Mouse (Mus musculus) thymus, adult 2 months (tissue): ENCODE measurements around the gene Rbfox2. TPM values are rescaled to one million over a fixed set of nuclear protein-coding genes. Genes with fewer than 3 reads are reported as not detected.

Experiments
- DNase-seq: peaks from one replicate; pipeline ENCODE4 v3.0.0; 2021
- H3K27ac ChIP-seq: fragments of 200-500 bp; 2 replicates; pipeline ENCODE4 v1.5.1; 2012; ENCODE audit warnings: low read length, control low read depth; ENCODE audit not compliant: control insufficient read depth, insufficient read depth
- H3K27me3 ChIP-seq: fragments of 200-500 bp; 2 replicates; pipeline ENCODE4 v1.6.1; 2012; ENCODE audit warnings: mild to moderate bottlenecking, low read length, moderate library complexity, mixed read lengths; ENCODE audit not compliant: control insufficient read depth, insufficient read depth
- H3K36me3 ChIP-seq: fragments of 200-500 bp; 2 replicates; pipeline ENCODE4 v1.6.1; 2012; ENCODE audit warnings: mild to moderate bottlenecking, low read length, moderate library complexity; ENCODE audit not compliant: control insufficient read depth, insufficient read depth
- H3K4me1 ChIP-seq: fragments of 200-500 bp; replicated peaks from 2 replicates; pipeline ENCODE4 v1.6.1; 2012; ENCODE audit warnings: low read length; ENCODE audit not compliant: control insufficient read depth, insufficient read depth
- H3K4me3 ChIP-seq: fragments of 200-500 bp; 2 replicates; pipeline ENCODE4 v1.5.1; 2012; ENCODE audit warnings: mild to moderate bottlenecking, low read length, control low read depth, moderate library complexity; ENCODE audit not compliant: control insufficient read depth, insufficient read depth
- CTCF ChIP-seq: fragments of 200-500 bp; IDR thresholded peaks from 2 replicates; pipeline ENCODE4 v1.5.1; 2012; ENCODE audit warnings: mild to moderate bottlenecking, control low read depth, low read length, moderate library complexity, borderline replicate concordance; ENCODE audit not compliant: control insufficient read depth, poor library complexity, insufficient read depth; ENCODE audit errors: extremely low read depth
- POLR2A ChIP-seq: fragments of 200-500 bp; IDR thresholded peaks from 2 replicates; pipeline ENCODE4 v1.6.1; 2012; ENCODE audit warnings: mild to moderate bottlenecking, low read length, control low read depth, moderate library complexity; ENCODE audit not compliant: control insufficient read depth, poor library complexity, insufficient read depth; ENCODE audit errors: extremely low read depth
- WGBS: fragments of 180-500 bp; shearing (Covaris S2); methylation state at CpG from one replicate; pipeline ENCODE4 v1.1.7; 2018; 5-methylcytosine and 5-hydroxymethylcytosine counted together
- polyA plus RNA-seq: library from polyadenylated mRNA; depleted of rRNA; stranded (reverse); fragments of >200 nt; gene quantifications from 2 replicates; pipeline ENCODE4 v1.2.3, GENCODE M21; 2012

Rbfox2 gene
- polyA plus RNA-seq, 1 experiment = 20.5 TPM

DNA sequence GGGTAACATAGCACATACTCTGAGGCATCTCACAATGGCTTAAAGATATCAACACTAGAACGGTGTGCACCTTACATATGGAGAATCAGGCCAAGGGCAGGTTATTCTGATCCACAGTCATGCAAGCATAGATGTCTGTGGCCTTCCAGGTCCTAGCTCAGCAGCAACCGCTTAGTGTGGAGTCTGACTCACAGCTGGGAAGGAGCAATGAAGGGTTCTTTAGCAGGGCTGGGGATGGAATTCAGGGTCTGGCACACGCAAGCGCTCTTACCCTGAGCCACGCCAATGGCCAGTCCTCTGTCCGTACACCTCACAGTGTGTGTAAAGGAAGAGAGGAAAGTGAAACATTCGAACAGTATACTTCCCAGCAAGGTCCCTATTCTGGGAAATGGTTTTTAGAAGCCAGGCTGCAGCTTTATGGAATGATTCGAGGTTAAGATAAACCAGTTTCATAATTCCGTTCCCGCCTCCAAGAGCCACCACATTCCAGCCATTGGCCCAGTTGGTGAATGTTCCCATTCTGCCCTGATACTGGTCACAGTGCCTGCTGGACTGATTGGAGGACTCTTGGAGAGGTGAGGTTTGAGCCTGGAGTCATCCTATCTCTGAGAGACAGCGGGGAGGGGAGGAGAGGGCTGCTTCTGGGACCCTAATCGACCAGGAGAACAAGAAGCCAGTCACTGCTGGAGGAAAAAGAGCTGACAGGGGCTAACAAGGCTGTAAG lies 262.0 kb downstream of the Rbfox2 start, which contains the start of gene Apol6:
Gene Apol6, plus strand, starts transcription at position 133 of the 724 bp plus-strand sequence.
- H3K4me3 ChIP-seq = no peak within 1 kb of the TSS
- DNase-seq = no peak
- 81% methylated on average over 12 of the region's 12 CpGs for WGBS
- TF ChIP-seq POLR2A = no peak
- TF ChIP-seq CTCF = no peak
- H3K4me1 ChIP-seq = no peaks in the 10 kb centered on the region
- no peaks in the 10 kb centered on the region for H3K27me3 ChIP-seq
- H3K27ac ChIP-seq = no peak within 1 kb of the TSS
- H3K36me3 ChIP-seq = no peaks in the 10 kb centered on the region

DNA sequence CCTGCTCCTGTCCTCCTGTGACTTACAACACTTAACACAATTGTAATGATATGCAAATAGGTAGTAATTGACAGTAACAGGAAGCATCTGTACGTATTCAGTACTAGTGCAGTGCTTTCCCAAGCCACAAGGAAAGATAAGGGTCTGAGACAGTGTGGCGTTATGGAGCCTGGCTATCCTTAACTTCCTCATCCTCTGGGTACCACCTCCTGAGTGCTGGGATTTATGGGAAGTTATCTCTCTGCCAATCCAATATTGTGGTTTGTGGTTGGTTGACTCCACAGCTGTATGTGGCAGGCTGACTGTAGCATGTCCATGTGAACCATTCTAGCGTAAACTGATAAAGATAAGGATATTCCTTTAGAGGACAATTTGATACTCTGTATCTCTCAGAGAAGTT lies 266.0 kb downstream of the Rbfox2 start:
- TF ChIP-seq POLR2A (no peak), CTCF (no peak)
- Histone ChIP-seq H3K27me3 (no peaks in the 10 kb centered on the region), H3K36me3 (no peaks in the 10 kb centered on the region), H3K4me1 (no peaks in the 10 kb centered on the region), H3K27ac (no peak overlapping the region), H3K4me3 (no peak overlapping the region)
- 17% methylated on average over 3 of the region's 3 CpGs for WGBS
- DNase-seq = no peak

DNA sequence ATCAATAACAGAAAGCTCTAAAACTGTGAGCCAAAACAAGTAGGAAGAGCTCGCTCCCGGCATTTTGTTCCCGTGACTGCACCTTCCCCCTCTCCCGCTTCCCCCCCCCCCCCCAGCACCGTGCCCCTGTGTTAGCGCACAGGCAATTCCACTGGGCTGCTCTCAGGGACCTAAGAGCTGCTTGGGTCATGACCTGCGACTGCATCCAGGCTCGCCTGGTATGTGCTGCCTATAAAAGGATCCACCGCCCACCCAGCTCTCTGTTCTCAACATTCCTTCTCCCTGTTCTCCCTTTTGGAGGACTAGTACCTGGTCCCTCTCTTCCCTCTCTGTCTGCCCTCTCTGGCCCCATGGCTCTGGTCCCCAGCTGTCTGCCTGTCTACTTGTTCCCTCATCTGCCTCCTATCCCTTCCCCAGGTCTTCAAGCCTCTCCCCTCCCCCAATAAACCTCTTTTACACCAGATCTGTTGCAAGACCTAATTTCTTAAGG lies 267.5 kb downstream of the Rbfox2 start:
- H3K27ac ChIP-seq = no peak overlapping the region
- 84% methylated on average over 9 of the region's 9 CpGs for WGBS
- no peak overlapping the region for H3K4me3 ChIP-seq
- no peaks in the 10 kb centered on the region for H3K36me3 ChIP-seq
- H3K27me3 ChIP-seq = no peaks in the 10 kb centered on the region
- TF ChIP-seq POLR2A = no peak
- TF ChIP-seq CTCF = no peak
- DNase-seq = no peak
- no peaks in the 10 kb centered on the region for H3K4me1 ChIP-seq

DNA sequence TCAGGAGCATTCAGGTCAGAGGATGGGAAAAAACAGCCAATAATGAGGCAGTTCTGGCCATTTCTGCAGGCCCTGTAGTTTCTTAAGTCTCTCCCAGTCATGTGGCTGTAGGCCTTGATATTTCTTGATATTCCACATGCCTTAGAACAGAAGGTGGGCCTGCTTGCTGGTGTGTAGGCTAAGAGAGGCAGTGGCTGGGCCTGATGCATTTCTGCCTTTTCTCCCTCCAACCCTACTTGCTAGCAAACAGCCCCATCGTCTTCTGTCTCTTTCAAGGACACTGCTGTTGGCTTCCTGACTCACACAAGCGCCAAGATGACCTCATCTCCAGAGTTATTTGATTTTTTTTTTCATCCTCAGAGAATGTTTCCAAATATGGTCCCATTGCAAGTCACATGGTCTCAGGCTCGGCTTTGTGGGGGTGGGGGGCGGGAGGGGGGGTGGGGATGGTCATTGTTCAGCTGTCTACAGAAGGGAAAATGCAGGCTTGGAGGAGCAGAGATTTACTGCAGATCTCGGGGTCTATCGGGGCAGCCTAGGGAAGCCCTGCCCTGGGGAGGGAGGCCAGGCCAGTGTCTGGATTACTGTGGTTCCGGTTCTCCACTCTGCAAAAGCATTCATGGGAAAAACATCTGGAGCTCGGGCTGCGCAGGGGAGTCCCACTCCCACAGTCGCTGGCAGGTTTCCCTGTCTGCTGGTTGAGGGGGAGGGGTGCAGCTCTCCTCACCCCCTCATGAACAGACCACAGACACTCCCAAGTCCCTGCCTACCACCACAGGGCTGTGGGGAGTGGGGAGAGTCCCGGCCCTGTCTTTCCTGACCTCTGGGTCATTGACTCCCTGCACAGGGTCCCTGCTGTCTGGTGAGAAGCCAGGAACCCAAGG lies 269.3 kb downstream of the Rbfox2 start:
- Histone ChIP-seq H3K4me3 (no peak overlapping the region), H3K27me3 (no peaks in the 10 kb centered on the region), H3K36me3 (no peaks in the 10 kb centered on the region), H3K4me1 (no peaks in the 10 kb centered on the region), H3K27ac (no peak overlapping the region)
- DNase-seq = no peak
- 34% methylated on average over 11 of the region's 11 CpGs for WGBS
- TF ChIP-seq POLR2A (no peak), CTCF (no peak)

DNA sequence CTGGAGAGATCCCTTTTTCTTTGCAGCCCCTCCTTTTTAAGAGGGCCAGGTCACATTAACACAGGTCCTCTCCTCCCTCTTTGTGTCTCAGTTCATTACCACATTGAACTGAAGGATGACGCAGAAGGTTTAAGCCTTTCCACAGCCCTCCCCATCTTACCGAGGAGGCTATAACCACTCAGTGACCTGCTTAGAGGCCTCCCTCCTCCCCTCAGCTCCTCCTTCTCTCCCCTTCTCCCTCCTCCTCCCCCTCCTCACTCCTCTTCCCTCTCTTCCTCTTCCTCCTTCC lies 269.9 kb downstream of the Rbfox2 start:
- DNase-seq = no peak
- Histone ChIP-seq H3K36me3 (no peaks in the 10 kb centered on the region), H3K27me3 (no peaks in the 10 kb centered on the region), H3K4me1 (no peaks in the 10 kb centered on the region), H3K4me3 (no peak overlapping the region), H3K27ac (no peak overlapping the region)
- TF ChIP-seq CTCF (no peak), POLR2A (no peak)
- 88% methylated on average over 2 of the region's 2 CpGs for WGBS

DNA sequence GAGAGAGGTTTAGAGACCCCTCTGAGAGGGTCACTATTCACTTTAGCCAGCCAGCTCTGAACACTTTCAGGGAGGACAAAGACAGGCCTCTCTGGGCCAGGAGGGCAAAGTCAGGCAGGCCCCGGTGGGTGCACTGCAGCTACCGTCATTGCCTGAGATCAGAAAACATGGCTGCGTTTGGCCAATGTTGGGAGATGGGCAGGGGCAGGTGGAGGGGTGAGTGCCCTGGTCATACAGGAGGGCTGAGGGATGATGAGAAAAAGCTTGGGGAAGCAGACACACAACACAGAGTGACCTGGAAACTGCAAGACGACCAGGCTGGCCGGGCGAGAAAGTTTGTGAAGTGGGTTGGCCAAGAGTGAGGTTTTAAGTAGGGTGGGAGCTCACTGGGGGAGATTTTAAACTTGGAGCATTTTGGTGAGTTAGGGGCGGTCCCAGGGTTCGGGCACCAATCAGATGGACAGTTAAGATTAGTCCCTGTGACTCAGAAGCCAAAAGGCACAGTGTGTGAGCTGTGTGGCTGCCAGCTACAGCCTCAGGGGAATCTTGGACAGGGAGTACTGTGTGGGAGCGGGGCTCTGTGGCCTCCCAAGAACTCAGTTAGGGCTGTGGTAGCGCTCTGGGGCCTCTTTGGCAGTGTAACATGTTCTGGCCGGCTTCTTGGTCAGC lies 270.4 kb downstream of the Rbfox2 start:
- no peak for TF ChIP-seq POLR2A
- no peak for TF ChIP-seq CTCF
- Histone ChIP-seq H3K4me1 (no peaks in the 10 kb centered on the region), H3K27ac (no peak overlapping the region), H3K4me3 (no peak overlapping the region), H3K27me3 (no peaks in the 10 kb centered on the region), H3K36me3 (no peaks in the 10 kb centered on the region)
- no peak for DNase-seq
- 91% methylated on average over 11 of the region's 11 CpGs for WGBS
